Mouse (Mus musculus) lung, adult 2 months (tissue): ENCODE data around the gene Psma2.

ENCODE experiments used
- CTCF ChIP-seq: fragments of 200-500 bp; IDR thresholded peaks from 2 replicates; pipeline ENCODE4 v1.5.1; 2011; ENCODE audit warnings: mild to moderate bottlenecking, low read length, control low read depth; ENCODE audit not compliant: insufficient read depth
- POLR2A ChIP-seq: fragments of 200-500 bp; IDR thresholded peaks from 2 replicates; pipeline ENCODE4 v1.6.1; 2011; ENCODE audit warnings: low read depth, mild to moderate bottlenecking, control low read depth, low read length, borderline replicate concordance; ENCODE audit errors: extremely low read depth

DNA sequence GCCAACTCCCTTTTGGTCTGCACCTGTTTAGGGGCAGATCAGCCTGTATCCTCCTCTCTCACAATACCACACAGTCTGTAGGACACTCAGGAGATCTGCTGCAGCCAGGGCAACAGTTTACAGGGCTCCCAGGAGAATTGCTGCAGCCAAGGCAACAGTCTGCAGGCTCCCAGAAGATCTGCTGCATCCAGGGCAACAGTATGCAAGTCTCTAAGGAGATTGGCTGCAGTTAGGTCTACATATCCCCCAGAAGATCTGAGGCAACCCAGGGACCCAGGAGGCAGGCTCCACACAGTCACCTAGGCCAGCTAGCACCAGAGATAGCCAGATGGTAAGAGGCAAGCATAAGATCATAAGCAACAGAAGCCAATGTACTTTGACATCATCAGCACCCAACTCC, 38.9 kb upstream of the Psma2 start:
- TF ChIP-seq CTCF (no peak), POLR2A (no peak)
